Mouse (Mus musculus): ENCODE results near the gene Meis1. TPM values are rescaled to one million over a fixed set of nuclear protein-coding genes. Genes with fewer than 3 reads are reported as not detected.

Meis1 gene
- polyA plus RNA-seq, 1 experiment from 2014 or later = 2.5 TPM

DNA sequence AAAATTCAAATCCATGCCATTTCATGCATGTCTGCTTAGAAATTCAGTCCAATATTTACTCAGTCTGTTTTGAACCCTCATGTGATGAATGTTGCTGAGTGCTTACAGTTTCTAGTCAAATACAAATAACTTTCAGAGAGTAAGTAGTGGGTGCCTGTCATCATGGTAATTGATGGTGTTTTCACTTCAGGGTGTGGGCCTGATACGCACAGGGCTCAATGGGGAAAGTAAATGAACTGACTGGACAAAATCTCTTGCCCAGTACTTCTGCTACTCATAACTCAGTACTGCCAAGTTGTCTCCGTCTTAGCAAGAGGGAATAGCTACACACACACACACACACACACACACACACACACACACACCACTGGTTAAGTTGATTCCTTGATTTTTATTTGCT is 92.0 kb downstream of the Meis1 start:
- TF ChIP-seq CTCF (IDR thresholded peaks at IDR 0.05) = no peak
- no peak for DNase-seq (ENCODE audit: low read depth, low spot score)
- POLR2A ChIA-PET = no interaction called here
- ATAC-seq = no peak
- in situ Hi-C loops (cut with MboI; ENCODE audit: low pct_unique_long_range_greater_than_20kb) = no loop called here
- CTCF ChIA-PET = interaction anchor here (1.1 kb wide), 1 partner anchor 20 kb away, joined by 4 read pairs; no protein-coding TSS in a partner anchor
- H3K27me3 ChIP-seq = no peaks in the 10 kb centered on the region

GRCm38 (mm10) chr11:18924583-18925334 is 94.0 kb downstream of the Meis1 start:
- in situ Hi-C loops (cut with MboI; ENCODE audit: low pct_unique_long_range_greater_than_20kb) = no loop called here
- DNase-seq (ENCODE audit: low read depth, low spot score) (no peak), ATAC-seq (no peak)
- no peak for TF ChIP-seq CTCF (IDR thresholded peaks at IDR 0.05)
- POLR2A ChIA-PET = no interaction called here
- CTCF ChIA-PET = interaction anchor here (1.0 to 1.2 kb wide), 3 partner anchors 10 to 25 kb away, joined by 3 to 4 read pairs (median 3); no protein-coding TSS in a partner anchor
- H3K27me3 ChIP-seq = no peaks in the 10 kb centered on the region

GRCm38 (mm10) chr11:18923274-18923673 is 95.5 kb downstream of the Meis1 start:
- ChIA-PET CTCF (no interaction called here), POLR2A (no interaction called here)
- TF ChIP-seq CTCF (IDR thresholded peaks at IDR 0.05) = no peak
- in situ Hi-C loops (cut with MboI; ENCODE audit: low pct_unique_long_range_greater_than_20kb) = no loop called here
- no peak for ATAC-seq
- no peaks in the 10 kb centered on the region for H3K27me3 ChIP-seq
- no peak for DNase-seq (ENCODE audit: low read depth, low spot score)

DNA sequence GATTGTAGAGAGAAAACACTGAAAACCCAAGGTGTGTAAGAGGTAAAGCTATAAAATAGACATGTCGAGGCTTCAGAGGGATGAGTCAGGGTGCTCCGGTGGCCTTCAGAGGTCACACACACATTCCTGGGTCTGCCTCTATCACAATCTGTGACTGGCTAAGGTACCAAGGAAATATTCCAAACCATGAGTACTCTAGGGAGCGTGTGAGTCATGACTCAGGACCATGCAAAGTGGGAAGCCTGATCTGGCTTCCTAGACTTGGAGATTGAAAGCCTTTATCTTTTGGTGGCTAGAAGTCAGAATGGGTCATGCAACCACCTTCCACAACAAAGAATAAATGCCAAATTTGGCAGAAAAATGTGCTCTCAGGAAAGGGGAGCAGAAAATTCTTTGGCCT is 98.1 kb downstream of the Meis1 start:
- CTCF ChIA-PET = no interaction called here

DNA sequence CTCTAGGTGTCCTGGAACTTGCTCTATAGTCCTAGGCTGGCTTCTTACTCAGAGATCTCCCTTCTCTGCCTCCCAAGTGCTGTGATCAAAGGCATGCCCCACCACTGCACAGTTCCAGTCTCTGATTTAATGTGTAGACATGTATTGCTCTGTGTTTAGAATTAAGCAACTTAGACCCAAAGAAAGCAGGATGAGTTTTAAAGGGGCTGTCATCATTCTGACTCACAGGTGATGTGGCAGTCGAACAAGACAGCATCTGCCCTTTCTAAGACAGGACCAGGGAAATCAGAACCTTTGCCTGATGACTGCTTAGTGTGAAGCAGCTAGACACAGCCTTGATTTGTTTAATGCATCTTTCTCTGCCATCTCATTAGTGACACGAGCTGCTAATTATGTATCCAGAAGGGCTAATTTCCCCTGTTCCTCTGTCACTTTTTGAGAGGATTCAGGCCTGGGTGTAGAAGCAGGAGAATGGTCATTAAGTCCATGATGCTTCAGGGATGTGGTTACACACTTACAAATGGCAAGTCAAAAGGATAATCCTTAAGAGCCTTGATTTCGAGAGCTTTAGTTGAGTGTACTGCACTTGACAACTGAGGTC is 99.5 kb downstream of the Meis1 start:
- no peaks in the 10 kb centered on the region for H3K27me3 ChIP-seq
- TF ChIP-seq CTCF (IDR thresholded peaks at IDR 0.05) = no peak
- ChIA-PET POLR2A (no interaction called here), CTCF (no interaction called here)
- DNase-seq (ENCODE audit: low read depth, low spot score) (no peak), ATAC-seq (no peak)
- in situ Hi-C loops (cut with MboI; ENCODE audit: low pct_unique_long_range_greater_than_20kb) = no loop called here

More for the DNA sequence above, 98.1 kb downstream of the Meis1 start:
- H3K27me3 ChIP-seq = no peaks in the 10 kb centered on the region
- POLR2A ChIA-PET = no interaction called here
- ATAC-seq = no peak
- in situ Hi-C loops (cut with MboI; ENCODE audit: low pct_unique_long_range_greater_than_20kb) = no loop called here
- DNase-seq (ENCODE audit: low read depth, low spot score) = no peak
- no peak for TF ChIP-seq CTCF (IDR thresholded peaks at IDR 0.05)

DNA sequence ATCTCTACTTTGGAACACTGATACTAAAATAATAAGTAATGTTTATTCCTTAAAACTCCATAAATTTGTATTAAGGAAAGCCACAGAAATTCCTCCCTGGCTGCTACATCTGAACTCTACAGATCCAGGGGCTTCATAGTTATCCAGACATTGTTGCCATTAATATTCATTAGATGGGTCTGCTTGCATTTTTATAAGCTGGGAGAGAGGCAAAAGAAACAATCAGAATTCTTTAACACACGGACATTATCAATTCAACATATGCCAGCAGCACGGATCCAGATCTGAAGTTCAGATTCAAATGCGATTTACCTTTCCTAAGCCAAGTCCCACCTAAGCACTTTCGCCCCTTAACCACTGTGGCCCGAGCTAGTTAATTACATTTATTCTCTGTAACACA is 100.9 kb downstream of the Meis1 start:
- POLR2A ChIA-PET = no interaction called here
- in situ Hi-C loops (cut with MboI; ENCODE audit: low pct_unique_long_range_greater_than_20kb) = no loop called here
- CTCF ChIA-PET = interaction anchor here (0.6 to 0.9 kb wide), 2 partner anchors 14 to 71 kb away, joined by 3 read pairs; no protein-coding TSS in a partner anchor
- DNase-seq (ENCODE audit: low read depth, low spot score) (no peak), ATAC-seq (no peak)
- H3K27me3 ChIP-seq = no peaks in the 10 kb centered on the region
- no peak for TF ChIP-seq CTCF (IDR thresholded peaks at IDR 0.05)

- DNase-seq (ENCODE audit: low read depth, low spot score) = no peak
- in situ Hi-C loops (cut with MboI; ENCODE audit: low pct_unique_long_range_greater_than_20kb) = no loop called here
- POLR2A ChIA-PET = no interaction called here
- CTCF ChIA-PET = no interaction called here
- H3K27me3 ChIP-seq = no peaks in the 10 kb centered on the region
- no peak for TF ChIP-seq CTCF (IDR thresholded peaks at IDR 0.05)
- ATAC-seq = no peak
Observed at GRCm38 (mm10) chr11:18913251-18913650, 105.5 kb downstream of the Meis1 start.

GRCm38 (mm10) chr11:18912311-18913019 is 106.3 kb downstream of the Meis1 start:
- ChIA-PET CTCF (no interaction called here), POLR2A (no interaction called here)
- TF ChIP-seq CTCF (IDR thresholded peaks at IDR 0.05) = no peak
- DNase-seq (ENCODE audit: low read depth, low spot score) (no peak), ATAC-seq (no peak)
- H3K27me3 ChIP-seq = no peaks in the 10 kb centered on the region
- in situ Hi-C loops (cut with MboI; ENCODE audit: low pct_unique_long_range_greater_than_20kb) = no loop called here

- CTCF ChIA-PET = interaction anchor here (2.0 kb wide), 1 partner anchor 20 kb away, joined by 4 read pairs; no protein-coding TSS in a partner anchor
- no peaks in the 10 kb centered on the region for H3K27me3 ChIP-seq
- ATAC-seq = no peak
- DNase-seq (ENCODE audit: low read depth, low spot score) = no peak
- no peak for TF ChIP-seq CTCF (IDR thresholded peaks at IDR 0.05)
- in situ Hi-C loops (cut with MboI; ENCODE audit: low pct_unique_long_range_greater_than_20kb) = no loop called here
- POLR2A ChIA-PET = no interaction called here
Observed at GRCm38 (mm10) chr11:18906866-18907265, 111.9 kb downstream of the Meis1 start.

GRCm38 (mm10) chr11:18905431-18905830 is 113.4 kb downstream of the Meis1 start:
- TF ChIP-seq CTCF (IDR thresholded peaks at IDR 0.05) = no peak
- ChIA-PET CTCF (no interaction called here), POLR2A (no interaction called here)
- H3K27me3 ChIP-seq = no peaks in the 10 kb centered on the region
- in situ Hi-C loops (cut with MboI; ENCODE audit: low pct_unique_long_range_greater_than_20kb) = no loop called here
- ATAC-seq (no peak), DNase-seq (ENCODE audit: low read depth, low spot score) (no peak)

DNA sequence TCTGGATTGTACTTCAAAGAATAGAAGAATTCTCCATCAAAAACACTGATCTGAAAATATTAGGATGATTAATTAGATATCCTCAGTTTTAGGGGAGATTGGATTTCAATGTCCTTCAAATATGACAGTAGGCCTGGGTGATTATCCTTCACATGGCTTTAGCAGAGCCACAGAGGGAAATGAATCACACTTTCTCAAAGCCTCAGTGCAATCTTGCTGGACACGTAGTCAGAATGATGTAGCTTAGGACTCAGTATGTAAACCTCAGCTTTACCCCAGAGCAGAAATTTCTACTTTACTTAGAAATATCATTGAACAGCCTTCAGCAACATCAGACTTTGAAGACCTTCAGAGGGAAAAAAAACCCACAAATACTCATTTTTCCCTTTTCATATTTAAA is 113.9 kb downstream of the Meis1 start:
- ATAC-seq = no peak
- ChIA-PET POLR2A (no interaction called here), CTCF (no interaction called here)
- no peak for DNase-seq (ENCODE audit: low read depth, low spot score)
- no peaks in the 10 kb centered on the region for H3K27me3 ChIP-seq
- in situ Hi-C loops (cut with MboI; ENCODE audit: low pct_unique_long_range_greater_than_20kb) = no loop called here
- no peak for TF ChIP-seq CTCF (IDR thresholded peaks at IDR 0.05)

Data from Patski (cell line).